Mouse (Mus musculus) macrophage (primary cell): ENCODE measurements around the gene Csrnp3. TPM values are rescaled to one million over a fixed set of nuclear protein-coding genes. Genes with fewer than 3 reads are reported as not detected.
"Not testable (repeated sequence)": the region's sequence is repeated elsewhere in the genome, so short reads cannot be mapped to it uniquely, and the experiment has no call there.

ENCODE experiments used
- H3K27ac ChIP-seq: fragments of 350-480 bp; formaldehyde crosslinking; 2 replicates; pipeline ENCODE4 v1.9.0; 2021
- H3K36me3 ChIP-seq: fragments of 350-480 bp; formaldehyde crosslinking; 2 replicates; pipeline ENCODE4 v1.9.0; 2021; ENCODE audit errors: inconsistent target
- H3K4me3 ChIP-seq: fragments of 350-480 bp; formaldehyde crosslinking; 2 replicates; pipeline ENCODE4 v1.9.0; 2021; ENCODE audit errors: inconsistent target
- H3K79me2 ChIP-seq: fragments of 350-480 bp; formaldehyde crosslinking; 2 replicates; pipeline ENCODE4 v1.9.0; 2021; ENCODE audit errors: inconsistent target
- WGBS: methylation state at CpG from one replicate; pipeline ENCODE4 v1.1.7; 2026; ENCODE audit warnings: inconsistent platforms; ENCODE audit not compliant: missing documents; 5-methylcytosine and 5-hydroxymethylcytosine counted together
- polyA plus RNA-seq: library from polyadenylated mRNA; stranded (reverse); fragments of 250-400 nt; gene quantifications from 3 replicates; pipeline ENCODE4 v1.2.4, GENCODE M21; 2018; ENCODE audit warnings: inconsistent platforms
- total RNA-seq, 78 experiments: library from RNA; depleted of rRNA; stranded (reverse); fragments of 250-400 nt; gene quantifications; 1 replicate in 9 of 78; 2 replicates in 24 of 78; 3 replicates in 43 of 78; 4 replicates in 2 of 78; pipeline ENCODE4 v1.2.4; 2018; ENCODE audit warnings: inconsistent platforms in 56 of 78

Gene Csrnp3
- not detected for total RNA-seq (2018; cell fraction: chromatin; rRNA removed)
- not detected for total RNA-seq (2018; cell fraction: cytosol; rRNA removed)
- not detected for total RNA-seq (2018; cell fraction: nucleus; rRNA removed)
- not detected in 3 replicates for polyA plus RNA-seq

- Histone ChIP-seq H3K79me2 (no peaks in the 10 kb centered on the region), H3K4me3 (no peak within 1 kb of the TSS), H3K27ac (no peak within 1 kb of the TSS), H3K36me3 (no peaks in the 10 kb centered on the region)
- 16% methylated on average over 6 of the region's 6 CpGs for WGBS
Observed at GRCm38 (mm10) chr2:65845551-65845950, at the start of gene Csrnp3. Gene Csrnp3 (plus strand): TSS chr2:65845767.

- Histone ChIP-seq H3K4me3 (no peak overlapping the region), H3K36me3 (no peaks in the 10 kb centered on the region), H3K79me2 (no peaks in the 10 kb centered on the region), H3K27ac (no peak overlapping the region)
- 38% methylated on average over 1 of the region's 1 CpGs for WGBS
Observed at GRCm38 (mm10) chr2:65801054-65801709, 44.4 kb upstream of the Csrnp3 start.

- H3K4me3 ChIP-seq = no peak overlapping the region
- H3K27ac ChIP-seq = no peak overlapping the region
- H3K36me3 ChIP-seq = no peaks in the 10 kb centered on the region
- no peaks in the 10 kb centered on the region for H3K79me2 ChIP-seq
- WGBS = 93% methylated on average over 6 of the region's 6 CpGs
Observed at GRCm38 (mm10) chr2:65806556-65806955, 39.0 kb upstream of the Csrnp3 start.

GRCm38 (mm10) chr2:65811203-65811602 lies 34.4 kb upstream of the Csrnp3 start:
- not testable (repeated sequence) for H3K4me3 ChIP-seq, H3K36me3 ChIP-seq, H3K79me2 ChIP-seq, H3K27ac ChIP-seq
- WGBS = 89% methylated on average over 6 of the region's 6 CpGs

GRCm38 (mm10) chr2:65818080-65818796 lies 27.3 kb upstream of the Csrnp3 start:
- Histone ChIP-seq H3K79me2 (no peaks in the 10 kb centered on the region), H3K4me3 (no peak overlapping the region), H3K27ac (no peak overlapping the region), H3K36me3 (no peaks in the 10 kb centered on the region)
- 9% methylated on average over 20 of the region's 20 CpGs for WGBS

- 84% methylated on average over 4 of the region's 4 CpGs for WGBS
- no peaks in the 10 kb centered on the region for H3K36me3 ChIP-seq
- H3K27ac ChIP-seq = no peak overlapping the region
- H3K79me2 ChIP-seq = no peaks in the 10 kb centered on the region
- H3K4me3 ChIP-seq = no peak overlapping the region
Observed at GRCm38 (mm10) chr2:65820114-65820769, 25.3 kb upstream of the Csrnp3 start.

GRCm38 (mm10) chr2:65826314-65826713 lies 19.3 kb upstream of the Csrnp3 start:
- H3K4me3 ChIP-seq = no peak overlapping the region
- no peaks in the 10 kb centered on the region for H3K36me3 ChIP-seq
- H3K79me2 ChIP-seq = no peaks in the 10 kb centered on the region
- WGBS = 92% methylated on average over 2 of the region's 2 CpGs
- H3K27ac ChIP-seq = no peak overlapping the region

- Histone ChIP-seq H3K36me3 (no peaks in the 10 kb centered on the region), H3K79me2 (no peaks in the 10 kb centered on the region), H3K27ac (no peak overlapping the region), H3K4me3 (no peak overlapping the region)
- 92% methylated on average over 6 of the region's 6 CpGs for WGBS
Observed at GRCm38 (mm10) chr2:65826801-65827200, 18.8 kb upstream of the Csrnp3 start.

- no peak overlapping the region for H3K27ac ChIP-seq
- no peak overlapping the region for H3K4me3 ChIP-seq
- 94% methylated on average over 1 of the region's 1 CpGs for WGBS
- H3K36me3 ChIP-seq = no peaks in the 10 kb centered on the region
- no peaks in the 10 kb centered on the region for H3K79me2 ChIP-seq
Observed at GRCm38 (mm10) chr2:65828699-65829098, 16.9 kb upstream of the Csrnp3 start.

- H3K36me3 ChIP-seq = no peaks in the 10 kb centered on the region
- WGBS = 87% methylated on average over 11 of the region's 11 CpGs
- H3K27ac ChIP-seq = no peak overlapping the region
- H3K4me3 ChIP-seq = no peak overlapping the region
- no peaks in the 10 kb centered on the region for H3K79me2 ChIP-seq
Observed at GRCm38 (mm10) chr2:65832738-65833395, 12.7 kb upstream of the Csrnp3 start.

- WGBS = 83% methylated on average over 5 of the region's 7 CpGs
- Histone ChIP-seq H3K36me3 (no peaks in the 10 kb centered on the region), H3K79me2 (no peaks in the 10 kb centered on the region), H3K4me3 (no peak overlapping the region), H3K27ac (no peak overlapping the region)
Observed at GRCm38 (mm10) chr2:65833421-65833820, 12.1 kb upstream of the Csrnp3 start.

- Histone ChIP-seq H3K4me3 (no peak overlapping the region), H3K79me2 (no peaks in the 10 kb centered on the region), H3K36me3 (no peaks in the 10 kb centered on the region), H3K27ac (no peak overlapping the region)
- 71% methylated on average over 3 of the region's 3 CpGs for WGBS
Observed at GRCm38 (mm10) chr2:65841606-65842005, 4.0 kb upstream of the Csrnp3 start.

GRCm38 (mm10) chr2:65842356-65842755 lies 3.2 kb upstream of the Csrnp3 start:
- Histone ChIP-seq H3K36me3 (no peaks in the 10 kb centered on the region), H3K27ac (no peak overlapping the region), H3K79me2 (no peaks in the 10 kb centered on the region), H3K4me3 (no peak overlapping the region)
- WGBS = 69% methylated on average over 3 of the region's 3 CpGs

- 8% methylated on average over 22 of the region's 22 CpGs for WGBS
- Histone ChIP-seq H3K79me2 (no peaks in the 10 kb centered on the region), H3K36me3 (no peaks in the 10 kb centered on the region), H3K4me3 (no peak overlapping the region), H3K27ac (no peak overlapping the region)
Observed at GRCm38 (mm10) chr2:65846000-65846755, 611 bp downstream of the Csrnp3 start.
